ENCODE assay signal across 7 mouse cellular contexts in genomic region chr17:31563632-31564014, GRCm38 (mm10). TPM values are rescaled to one million over a fixed set of nuclear protein-coding genes. Genes with fewer than 3 reads are reported as not detected.
DNase-seq lines count a peak whose midpoint lies in the region; ATAC-seq and TF ChIP-seq lines count a peak whose summit lies in the region.

No protein-coding gene starts in this region.

- peak overlapping the region; percentile 87 for H3K27ac ChIP-seq in hindbrain, embryonic 14.5 days
- peak overlapping the region; percentile 97 for H3K27ac ChIP-seq in limb, embryonic 10.5 days
- peak overlapping the region; percentile 93 for H3K27ac ChIP-seq in midbrain, embryonic 13.5 days
- H3K27ac ChIP-seq in stomach, postnatal 0 days (replicated peaks) = peak overlapping the region; percentile 84

- peak overlapping the region; percentile 30 for H3K4me3 ChIP-seq in hindbrain, embryonic 14.5 days (replicated peaks; ENCODE audit: low read length)
- H3K4me3 ChIP-seq in limb, embryonic 10.5 days = peak overlapping the region; percentile 91
- peak overlapping the region; percentile 39 for H3K4me3 ChIP-seq in midbrain, embryonic 13.5 days (replicated peaks)
- H3K4me3 ChIP-seq in stomach, postnatal 0 days (ENCODE audit: low read depth, low read length) = peak overlapping the region; percentile 36

- no peaks in the 10 kb centered on the region for H3K27me3 ChIP-seq in hindbrain, embryonic 14.5 days (ENCODE audit: control insufficient read depth, insufficient read depth, low read length)
- no peaks in the 10 kb centered on the region for H3K27me3 ChIP-seq in limb, embryonic 10.5 days (ENCODE audit: low read depth, poor library complexity, severe bottlenecking)
- H3K27me3 ChIP-seq in midbrain, embryonic 13.5 days = no peaks in the 10 kb centered on the region
- no peaks in the 10 kb centered on the region for H3K27me3 ChIP-seq in stomach, postnatal 0 days (ENCODE audit: control insufficient read depth, insufficient read depth, low read length)

- peak; percentile 23 for DNase-seq in ES-CJ7 (ENCODE audit: low read depth, low spot score)
- DNase-seq in adrenal gland, postnatal 36 days = peak; percentile 33 to 58
- no peak for DNase-seq in hindbrain, embryonic 14.5 days (ENCODE audit: low spot score)
- peak; percentile 67 for DNase-seq in limb, embryonic 10.5 days (ENCODE audit: low spot score)
- DNase-seq in stomach, postnatal 0 days (ENCODE audit: low spot score) = peak; percentile 21

- H3K9me3 ChIP-seq in hindbrain, embryonic 14.5 days (ENCODE audit: control insufficient read depth, low read length) = no peaks in the 10 kb centered on the region
- H3K9me3 ChIP-seq in limb, embryonic 10.5 days (replicated peaks) = no peaks in the 10 kb centered on the region
- H3K9me3 ChIP-seq in midbrain, embryonic 13.5 days = no peaks in the 10 kb centered on the region
- no peaks in the 10 kb centered on the region for H3K9me3 ChIP-seq in stomach, postnatal 0 days (ENCODE audit: control insufficient read depth, low read length)

- TF ChIP-seq CTCF in stomach, postnatal 0 days (IDR thresholded peaks at IDR 0.05; ENCODE audit: low read depth) = no peak

- TF ChIP-seq EP300 in stomach, postnatal 0 days (optimal IDR thresholded peaks at IDR 0.05) = no peak

- ATAC-seq in erythroid progenitor cell, adult 5-6 weeks (replicated peaks; ENCODE audit: low FRiP score, poor library complexity, severe bottlenecking) = peak; percentile 24; the same call in 1 of the 2 replicates
- no peak for ATAC-seq in hindbrain, embryonic 14.5 days (ENCODE audit: low FRiP score)
- ATAC-seq in midbrain, embryonic 13.5 days = peak; percentile 20
- ATAC-seq in stomach, postnatal 0 days (ENCODE audit: low FRiP score, low TSS enrichment) = no peak

- peaks cover 33% of the 10 kb centered on the region for H3K4me1 ChIP-seq in hindbrain, embryonic 14.5 days (replicated peaks; ENCODE audit: control insufficient read depth, insufficient read depth, low read length)
- H3K4me1 ChIP-seq in limb, embryonic 10.5 days = peaks cover 38% of the 10 kb centered on the region
- peaks cover 35% of the 10 kb centered on the region for H3K4me1 ChIP-seq in midbrain, embryonic 13.5 days (replicated peaks)
- peaks cover 9% of the 10 kb centered on the region for H3K4me1 ChIP-seq in stomach, postnatal 0 days (replicated peaks; ENCODE audit: control insufficient read depth, insufficient read depth)

- peak overlapping the region; percentile 61 for H3K4me2 ChIP-seq in hindbrain, embryonic 14.5 days (replicated peaks)
- H3K4me2 ChIP-seq in midbrain, embryonic 13.5 days (replicated peaks) = peak overlapping the region; percentile 59
- peak overlapping the region; percentile 56 for H3K4me2 ChIP-seq in stomach, postnatal 0 days (replicated peaks; ENCODE audit: low read depth)

- 17% methylated on average over 12 of the region's 12 CpGs for WGBS in hindbrain, embryonic 14.5 days
- 32% methylated on average over 12 of the region's 12 CpGs for WGBS in limb, embryonic 10.5 days
- 20% methylated on average over 12 of the region's 12 CpGs for WGBS in midbrain, embryonic 13.5 days
- WGBS in stomach, postnatal 0 days = 17% methylated on average over 12 of the region's 12 CpGs

- H3K36me3 ChIP-seq in hindbrain, embryonic 14.5 days (replicated peaks; ENCODE audit: control insufficient read depth, insufficient read depth) = no peaks in the 10 kb centered on the region
- H3K36me3 ChIP-seq in limb, embryonic 10.5 days = 0 out of 2 replicates have a peak, but pooled peaks cover 3% of the 10 kb centered on the region
- no peaks in the 10 kb centered on the region; the same call in 1 of the 2 replicates for H3K36me3 ChIP-seq in midbrain, embryonic 13.5 days
- no peaks in the 10 kb centered on the region for H3K36me3 ChIP-seq in stomach, postnatal 0 days (ENCODE audit: control insufficient read depth, insufficient read depth, low read length)

- peak overlapping the region; percentile 62 for H3K9ac ChIP-seq in hindbrain, embryonic 14.5 days
- peak overlapping the region; percentile 64 for H3K9ac ChIP-seq in midbrain, embryonic 13.5 days (replicated peaks)
- peak overlapping the region; percentile 45 for H3K9ac ChIP-seq in stomach, postnatal 0 days (ENCODE audit: low read length)

RNA-seq across cellular contexts. Expression of gene Pknox1, which starts 0.9 kb away (rescaled TPM):
- total RNA-seq in adrenal gland, postnatal 36 days (2021) = 10 to 100 TPM; 19.9 to 24.0 TPM
- 21.4 and 24.1 TPM in 2 replicates for total RNA-seq in erythroid progenitor cell, adult 5-6 weeks (2015; ENCODE audit: low replicate concordance)
- 26.2 and 33.1 TPM in 2 replicates for total RNA-seq in erythroid progenitor cell, adult 5-6 weeks (2017; ENCODE audit: low replicate concordance)
- 47.3 and 47.5 TPM in 2 replicates for polyA plus RNA-seq in hindbrain, embryonic 14.5 days (2014; fragmentation: Nextera tagmentation; extraction: Ambion mirVana)
- 37.6 and 40.2 TPM in 2 replicates for polyA plus RNA-seq in limb, embryonic 10.5 days (2016; fragmentation: Nextera tagmentation; extraction: Ambion mirVana)
- polyA plus RNA-seq in midbrain, embryonic 13.5 days (2015; fragmentation: Nextera tagmentation; extraction: Ambion mirVana) = 23.8 and 24.6 TPM in 2 replicates
- polyA plus RNA-seq in stomach, postnatal 0 days (2015; fragmentation: Nextera tagmentation; extraction: Ambion mirVana) = 9.5 and 9.8 TPM in 2 replicates

RNA-seq across cellular contexts. Expression of gene Ndufv3, which starts 43.7 kb away (rescaled TPM):
- 100 to 1,000 TPM; 372 to 422 TPM for total RNA-seq in adrenal gland, postnatal 36 days (2021)
- total RNA-seq in erythroid progenitor cell, adult 5-6 weeks (2015; ENCODE audit: low replicate concordance) = 30.6 and 51.6 TPM in 2 replicates
- 54.4 and 57.5 TPM in 2 replicates for total RNA-seq in erythroid progenitor cell, adult 5-6 weeks (2017; ENCODE audit: low replicate concordance)
- polyA plus RNA-seq in hindbrain, embryonic 14.5 days (2014; fragmentation: Nextera tagmentation; extraction: Ambion mirVana) = 441 and 514 TPM in 2 replicates
- 201 and 213 TPM in 2 replicates for polyA plus RNA-seq in limb, embryonic 10.5 days (2016; fragmentation: Nextera tagmentation; extraction: Ambion mirVana)
- 364 and 385 TPM in 2 replicates for polyA plus RNA-seq in midbrain, embryonic 13.5 days (2015; fragmentation: Nextera tagmentation; extraction: Ambion mirVana)
- 334 and 344 TPM in 2 replicates for polyA plus RNA-seq in stomach, postnatal 0 days (2015; fragmentation: Nextera tagmentation; extraction: Ambion mirVana)

RNA-seq across cellular contexts. Expression of gene Wdr4, which starts 43.8 kb away (rescaled TPM):
- total RNA-seq in adrenal gland, postnatal 36 days (2021) = 10 to 100 TPM; 20.5 to 24.0 TPM
- total RNA-seq in erythroid progenitor cell, adult 5-6 weeks (2015; ENCODE audit: low replicate concordance) = 2.5 and 8.3 TPM in 2 replicates
- 1.8 and 2.4 TPM in 2 replicates for total RNA-seq in erythroid progenitor cell, adult 5-6 weeks (2017; ENCODE audit: low replicate concordance)
- 29.5 and 30.9 TPM in 2 replicates for polyA plus RNA-seq in hindbrain, embryonic 14.5 days (2014; fragmentation: Nextera tagmentation; extraction: Ambion mirVana)
- 69.5 and 73.2 TPM in 2 replicates for polyA plus RNA-seq in limb, embryonic 10.5 days (2016; fragmentation: Nextera tagmentation; extraction: Ambion mirVana)
- polyA plus RNA-seq in midbrain, embryonic 13.5 days (2015; fragmentation: Nextera tagmentation; extraction: Ambion mirVana) = 39.6 and 43.1 TPM in 2 replicates
- 14.9 and 15.6 TPM in 2 replicates for polyA plus RNA-seq in stomach, postnatal 0 days (2015; fragmentation: Nextera tagmentation; extraction: Ambion mirVana)

Comparison
In these comparisons a context has a peak if more than half of its experiments do, and no peak if none do; other contexts are left out.
1. ATAC-seq: peak in erythroid progenitor cell, adult 5-6 weeks (single experiment) and midbrain, embryonic 13.5 days (single experiment); none in hindbrain, embryonic 14.5 days (single experiment) and stomach, postnatal 0 days (single experiment).
2. H3K4me3 ChIP-seq: peak in every context shown above with its lines; median percentile 91 in limb, embryonic 10.5 days; 39 in midbrain, embryonic 13.5 days; 36 in stomach, postnatal 0 days; 30 in hindbrain, embryonic 14.5 days.
3. Peak in every context shown above with its lines, with median percentiles within 50 percentile points of each other: H3K27ac ChIP-seq, H3K4me2 ChIP-seq and H3K9ac ChIP-seq.